Mouse (Mus musculus) kidney, postnatal 10 days (tissue): ENCODE data around the gene Ttll11.
A peak's percentile ranks its signal among the peaks of the same experiment; 100 is the strongest.

Source experiments
- DNase-seq: peaks from one replicate; pipeline ENCODE4 v3.0.0; 2021; ENCODE audit warnings: mixed read lengths

The Ttll11 gene

GRCm38 (mm10) chr2:35761458-35761857 is 218.3 kb downstream of the Ttll11 start:
- DNase-seq, result no peak

GRCm38 (mm10) chr2:35760867-35761266 is 218.8 kb downstream of the Ttll11 start:
- no peak for DNase-seq

GRCm38 (mm10) chr2:35760352-35760751 is 219.4 kb downstream of the Ttll11 start:
- DNase-seq, result no peak

- DNase-seq, result no peak
Observed at GRCm38 (mm10) chr2:35756467-35756866, 223.2 kb downstream of the Ttll11 start.

- no peak for DNase-seq
Observed at GRCm38 (mm10) chr2:35751781-35752505, 227.8 kb downstream of the Ttll11 start.

- DNase-seq, result no peak
Observed at GRCm38 (mm10) chr2:35750533-35751141, 229.1 kb downstream of the Ttll11 start.

- DNase-seq, result no peak
Observed at GRCm38 (mm10) chr2:35747371-35748035, 232.2 kb downstream of the Ttll11 start.

- DNase-seq, result no peak
Observed at GRCm38 (mm10) chr2:35746638-35747037, 233.1 kb downstream of the Ttll11 start.

- DNase-seq, result no peak
Observed at GRCm38 (mm10) chr2:35745876-35746275, 233.8 kb downstream of the Ttll11 start.

GRCm38 (mm10) chr2:35739669-35740254 is 240.0 kb downstream of the Ttll11 start:
- DNase-seq, result no peak

- DNase-seq, result peak; percentile 60
Observed at GRCm38 (mm10) chr2:35737467-35738027, 242.2 kb downstream of the Ttll11 start.

GRCm38 (mm10) chr2:35736061-35736460 is 243.7 kb downstream of the Ttll11 start:
- DNase-seq, result no peak

GRCm38 (mm10) chr2:35735001-35735400 is 244.7 kb downstream of the Ttll11 start:
- DNase-seq, result no peak

GRCm38 (mm10) chr2:35731671-35732449 is 247.9 kb downstream of the Ttll11 start:
- no peak for DNase-seq

- DNase-seq, result peak; percentile 85
Observed at GRCm38 (mm10) chr2:35729077-35730065, 250.3 kb downstream of the Ttll11 start.

GRCm38 (mm10) chr2:35728633-35729032 is 251.1 kb downstream of the Ttll11 start:
- DNase-seq, result peak; percentile 51

GRCm38 (mm10) chr2:35723691-35724090 is 256.0 kb downstream of the Ttll11 start:
- DNase-seq, result peak; percentile 46

GRCm38 (mm10) chr2:35723267-35723666 is 256.4 kb downstream of the Ttll11 start:
- DNase-seq, result no peak

- no peak for DNase-seq
Observed at GRCm38 (mm10) chr2:35722821-35723220, 256.9 kb downstream of the Ttll11 start.

GRCm38 (mm10) chr2:35720956-35721355 is 258.8 kb downstream of the Ttll11 start:
- no peak for DNase-seq

GRCm38 (mm10) chr2:35720550-35720949 is 259.2 kb downstream of the Ttll11 start:
- no peak for DNase-seq
